10 mouse cellular contexts compared by ENCODE assay signal in the genomic region with DNA sequence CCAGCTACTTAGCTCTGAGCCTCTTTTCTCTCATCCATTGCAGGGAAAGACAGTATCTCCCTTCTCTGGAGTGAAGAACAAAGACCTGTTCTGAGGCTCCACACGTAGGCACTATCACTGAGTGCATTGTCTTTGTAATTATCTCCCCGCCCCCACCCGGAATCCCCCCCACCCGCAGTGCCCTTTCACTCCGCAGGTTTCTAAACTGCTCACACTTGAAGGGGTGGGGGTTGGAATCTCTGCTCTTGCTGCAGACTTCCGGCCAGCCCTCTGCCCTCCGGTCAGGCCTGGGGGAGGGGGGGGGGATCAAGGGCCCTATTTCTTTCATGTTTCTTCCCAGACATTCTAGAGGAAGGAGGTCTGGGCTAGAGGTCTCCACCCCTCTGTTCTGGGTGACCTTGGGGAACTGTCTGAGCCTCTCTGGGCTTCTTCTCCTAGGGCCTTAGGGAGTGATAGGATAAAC. TPM values are rescaled to one million over a fixed set of nuclear protein-coding genes. Genes with fewer than 3 reads are reported as not detected.
DNase-seq lines count a peak whose midpoint lies in the region; ATAC-seq lines count a peak whose summit lies in the region.
"Had no signal": no experiment of that assay in that cellular context is flagged by ENCODE, and none has a peak within 500 bp of the region (broad histone marks: within the 10 kb centered on the region; RNA-seq: fewer than 3 reads in every experiment).

No protein-coding gene starts in this region.

- intact Hi-C loops in left cerebral cortex, postnatal 25 days (cut with DNase I) = no loop called here

- DNase-seq in lung, postnatal 25 days (ENCODE audit: low spot score) = no peak
- peak; percentile 74 for DNase-seq in hindbrain, embryonic 10.5 days (ENCODE audit: low spot score)
- DNase-seq in midbrain, embryonic 11.5 days (ENCODE audit: low spot score, missing footprints) = peak; percentile 85
- no peak for DNase-seq in left cerebral cortex, postnatal 25 days (ENCODE audit: low spot score in 2 of 2)
- no peak for DNase-seq in thymus, postnatal 10 days (ENCODE audit: low spot score in 2 of 2)
- no peak for DNase-seq in urinary bladder, postnatal 14 days (ENCODE audit: low spot score)
- DNase-seq in kidney, postnatal 10 days = no peak
- DNase-seq: kidney, adult 18-20 months had no signal

- 6% methylated on average over 7 of the region's 7 CpGs for WGBS in lung, embryonic 16.5 days
- WGBS in hindbrain, embryonic 10.5 days = 2% methylated on average over 7 of the region's 7 CpGs
- 3% methylated on average over 7 of the region's 7 CpGs for WGBS in midbrain, embryonic 11.5 days

- peak; percentile 8; the same call in 1 of the 2 replicates for ATAC-seq in lung, embryonic 16.5 days (ENCODE audit: low read depth)
- ATAC-seq in midbrain, embryonic 11.5 days (ENCODE audit: low FRiP score) = 0 out of 2 replicates have a peak, but pooled peaks have one; percentile 14

- H3K9me3 ChIP-seq in lung, embryonic 16.5 days (ENCODE audit: control insufficient read depth, low read length) = no peaks in the 10 kb centered on the region
- H3K9me3 ChIP-seq in hindbrain, embryonic 10.5 days = no peaks in the 10 kb centered on the region
- no peaks in the 10 kb centered on the region for H3K9me3 ChIP-seq in midbrain, embryonic 11.5 days (ENCODE audit: control insufficient read depth, low read length)

- no peak overlapping the region for H3K4me2 ChIP-seq in lung, embryonic 16.5 days (ENCODE audit: low read depth, low read length)
- no peak overlapping the region for H3K4me2 ChIP-seq in midbrain, embryonic 11.5 days

- no peaks in the 10 kb centered on the region for H3K27me3 ChIP-seq in lung, embryonic 16.5 days (ENCODE audit: control insufficient read depth, insufficient read depth, low read depth, low read length)
- peaks cover 29% of the 10 kb centered on the region; the same call in 1 of the 2 replicates for H3K27me3 ChIP-seq in hindbrain, embryonic 10.5 days (ENCODE audit: insufficient read depth, poor library complexity, severe bottlenecking)
- H3K27me3 ChIP-seq in midbrain, embryonic 11.5 days (ENCODE audit: control insufficient read depth, insufficient read depth, low read length) = no peaks in the 10 kb centered on the region; the same call in 1 of the 2 replicates

- peak overlapping the region; percentile 8; the same call in 1 of the 2 replicates for H3K9ac ChIP-seq in lung, embryonic 16.5 days (ENCODE audit: low read length)
- no peak overlapping the region for H3K9ac ChIP-seq in midbrain, embryonic 11.5 days (ENCODE audit: low read length)

- peak overlapping the region; percentile 18 for H3K27ac ChIP-seq in lung, embryonic 16.5 days (ENCODE audit: low read length)
- H3K27ac ChIP-seq in hindbrain, embryonic 10.5 days = peak overlapping the region; percentile 79
- H3K27ac ChIP-seq in midbrain, embryonic 11.5 days (ENCODE audit: low read depth, low read length) = no peak overlapping the region

- H3K4me3 ChIP-seq in lung, embryonic 16.5 days (ENCODE audit: low read length) = no peak overlapping the region
- 0 out of 2 replicates have a peak overlapping the region, but pooled peaks have one; percentile 12 for H3K4me3 ChIP-seq in hindbrain, embryonic 10.5 days
- H3K4me3 ChIP-seq in midbrain, embryonic 11.5 days (ENCODE audit: low read depth, low read length) = no peak overlapping the region
- H3K4me3 ChIP-seq: myocyte had no signal

- peaks cover 33% of the 10 kb centered on the region for H3K4me1 ChIP-seq in lung, embryonic 16.5 days (replicated peaks; ENCODE audit: control insufficient read depth, insufficient read depth, low read length)
- H3K4me1 ChIP-seq in hindbrain, embryonic 10.5 days (replicated peaks) = peaks cover 57% of the 10 kb centered on the region
- H3K4me1 ChIP-seq in midbrain, embryonic 11.5 days (ENCODE audit: control insufficient read depth, insufficient read depth, low read length) = peaks cover 14% of the 10 kb centered on the region

- no peaks in the 10 kb centered on the region for H3K36me3 ChIP-seq in lung, embryonic 16.5 days (ENCODE audit: control insufficient read depth, insufficient read depth, low read length)
- H3K36me3 ChIP-seq in hindbrain, embryonic 10.5 days = no peaks in the 10 kb centered on the region
- no peaks in the 10 kb centered on the region for H3K36me3 ChIP-seq in midbrain, embryonic 11.5 days (ENCODE audit: control insufficient read depth, insufficient read depth, low read length)

RNA-seq across cellular contexts. Expression of gene Src, which starts 0.4 kb away (rescaled TPM):
- 20.9 and 21.1 TPM in 2 replicates for polyA plus RNA-seq in lung, embryonic 16.5 days (2015; fragmentation: Nextera tagmentation; extraction: Ambion mirVana)
- polyA plus RNA-seq in hindbrain, embryonic 10.5 days (2016; fragmentation: Nextera tagmentation; extraction: Ambion mirVana) = 20.8 and 29.3 TPM in 2 replicates
- 11.2 and 14.0 TPM in 2 replicates for polyA plus RNA-seq in midbrain, embryonic 11.5 days (2014; fragmentation: Nextera tagmentation; extraction: Ambion mirVana)
- total RNA-seq in left cerebral cortex, postnatal 25 days (2021) = 100 to 1,000 TPM; 116 to 137 TPM

RNA-seq across cellular contexts. Expression of gene Manbal, which starts 51.2 kb away (rescaled TPM):
- 85.3 and 86.3 TPM in 2 replicates for polyA plus RNA-seq in lung, embryonic 16.5 days (2015; fragmentation: Nextera tagmentation; extraction: Ambion mirVana)
- 67.0 and 85.8 TPM in 2 replicates for polyA plus RNA-seq in hindbrain, embryonic 10.5 days (2016; fragmentation: Nextera tagmentation; extraction: Ambion mirVana)
- 34.7 and 35.9 TPM in 2 replicates for polyA plus RNA-seq in midbrain, embryonic 11.5 days (2014; fragmentation: Nextera tagmentation; extraction: Ambion mirVana)
- total RNA-seq in left cerebral cortex, postnatal 25 days (2021) = 10 to 100 TPM; 64.8 to 65.6 TPM

Comparison
In these comparisons a context has a peak if more than half of its experiments do, and no peak if none do; other contexts are left out.
1. DNase-seq: peak in hindbrain, embryonic 10.5 days (single experiment) and midbrain, embryonic 11.5 days (single experiment); none in lung, postnatal 25 days (single experiment), left cerebral cortex, postnatal 25 days (0 of 2), thymus, postnatal 10 days (0 of 2), urinary bladder, postnatal 14 days (single experiment) and kidney, postnatal 10 days (single experiment).